Mouse (Mus musculus) C2C12 (cell line): ENCODE measurements around the gene Spint2.

Source experiments
- CEBPB ChIP-seq: IDR thresholded peaks from one replicate; pipeline ENCODE4 v1.6.1; 2011; ENCODE audit warnings: low read depth, mild to moderate bottlenecking, control low read depth, moderate library complexity
- CTCF ChIP-seq: IDR thresholded peaks from one replicate; pipeline ENCODE4 v1.5.1; 2011; ENCODE audit not compliant: control insufficient read depth, insufficient read depth, insufficient read length
- MYOG ChIP-seq: IDR thresholded peaks from one replicate; pipeline ENCODE4 v1.6.1; 2011; ENCODE audit not compliant: control insufficient read depth, insufficient read length; ENCODE audit errors: extremely low read depth

GRCm38 (mm10) chr7:29234661-29235060 is 47.1 kb downstream of the Spint2 start:
- TF ChIP-seq CTCF (no peak), CEBPB (no peak), MYOG (no peak)
